Mouse (Mus musculus): Measurements from ENCODE around the gene Gm21987. TPM values are rescaled to one million over a fixed set of nuclear protein-coding genes. Genes with fewer than 3 reads are reported as not detected.
"Not testable (repeated sequence)": the region's sequence is repeated elsewhere in the genome, so short reads cannot be mapped to it uniquely, and the experiment has no call there.

The Gm21987 gene
- not detected for total RNA-seq (2021)

DNA sequence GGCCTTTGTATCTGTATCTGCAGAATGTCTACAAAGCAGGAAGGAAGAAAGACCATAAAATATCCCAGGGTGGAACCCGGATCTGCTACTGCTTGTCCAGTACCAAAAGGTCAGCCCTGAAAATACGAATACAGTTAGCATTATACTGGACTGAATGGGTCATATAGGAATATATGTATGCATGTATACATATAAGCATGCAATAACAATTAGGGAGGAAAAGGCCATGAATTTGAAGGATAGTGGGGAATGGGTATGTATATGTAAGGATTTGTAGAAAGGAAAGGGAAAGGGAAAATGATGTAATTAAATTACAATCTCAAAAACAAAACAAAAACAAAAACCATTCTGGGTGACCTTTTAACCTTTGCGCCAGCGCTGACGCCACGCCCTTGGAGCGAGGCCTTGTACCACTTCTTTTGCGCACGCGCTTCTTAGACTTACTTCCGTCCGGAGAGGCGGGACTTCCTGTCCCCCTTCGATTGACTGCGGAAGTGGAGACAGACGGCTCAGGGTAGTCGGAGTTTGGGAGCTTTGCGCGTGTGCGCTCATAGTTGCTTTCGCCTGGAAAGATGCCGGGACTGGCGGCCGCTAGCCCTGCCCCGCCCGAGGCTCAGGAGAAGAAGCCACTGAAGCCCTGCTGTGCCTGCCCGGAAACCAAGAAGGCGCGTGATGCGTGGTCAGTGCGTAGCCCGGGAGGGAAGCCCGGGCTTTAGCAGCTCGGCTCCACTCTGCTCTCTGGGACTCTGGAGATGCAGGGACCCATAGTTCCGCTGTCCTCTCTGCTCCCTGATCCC is at the start of gene Gm21987, which contains the start of gene Cox17:
Gm21987 (plus strand) TSS at position 512 of the 797 bp plus-strand sequence.
Cox17 (plus strand) TSS at position 463 of the 797 bp plus-strand sequence.
- intact Hi-C loops (cut with DNase I): loop anchor here (5.0 kb wide), 1 partner anchor 161 kb away; no protein-coding TSS in a partner anchor
- peak; percentile 91 for DNase-seq

GRCm38 (mm10) chr16:38298410-38298809 is 48.4 kb upstream of the Gm21987 start:
- intact Hi-C loops (cut with DNase I): no loop called here
- DNase-seq: no peak

DNA sequence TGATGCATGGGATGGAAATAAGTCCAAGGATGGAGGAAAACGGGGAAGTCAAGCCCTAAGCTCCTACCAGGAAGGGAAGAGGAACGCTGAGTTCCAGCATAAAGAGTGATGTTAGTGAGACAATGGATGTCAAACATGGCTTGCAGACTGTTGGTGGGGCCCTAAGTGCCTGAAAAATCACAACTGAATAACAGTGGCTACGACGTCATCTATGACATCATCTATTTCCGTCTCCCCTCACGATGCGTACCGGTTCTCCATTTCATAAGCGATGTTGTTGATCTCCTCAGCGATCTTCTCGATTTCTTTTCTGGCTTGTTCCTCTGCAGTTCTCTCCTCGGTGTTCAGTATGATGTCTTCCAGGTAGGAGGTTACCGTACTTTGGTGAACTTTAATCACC is 44.5 kb upstream of the Gm21987 start:
- DNase-seq: no peak
- intact Hi-C loops (cut with DNase I): no loop called here

DNA sequence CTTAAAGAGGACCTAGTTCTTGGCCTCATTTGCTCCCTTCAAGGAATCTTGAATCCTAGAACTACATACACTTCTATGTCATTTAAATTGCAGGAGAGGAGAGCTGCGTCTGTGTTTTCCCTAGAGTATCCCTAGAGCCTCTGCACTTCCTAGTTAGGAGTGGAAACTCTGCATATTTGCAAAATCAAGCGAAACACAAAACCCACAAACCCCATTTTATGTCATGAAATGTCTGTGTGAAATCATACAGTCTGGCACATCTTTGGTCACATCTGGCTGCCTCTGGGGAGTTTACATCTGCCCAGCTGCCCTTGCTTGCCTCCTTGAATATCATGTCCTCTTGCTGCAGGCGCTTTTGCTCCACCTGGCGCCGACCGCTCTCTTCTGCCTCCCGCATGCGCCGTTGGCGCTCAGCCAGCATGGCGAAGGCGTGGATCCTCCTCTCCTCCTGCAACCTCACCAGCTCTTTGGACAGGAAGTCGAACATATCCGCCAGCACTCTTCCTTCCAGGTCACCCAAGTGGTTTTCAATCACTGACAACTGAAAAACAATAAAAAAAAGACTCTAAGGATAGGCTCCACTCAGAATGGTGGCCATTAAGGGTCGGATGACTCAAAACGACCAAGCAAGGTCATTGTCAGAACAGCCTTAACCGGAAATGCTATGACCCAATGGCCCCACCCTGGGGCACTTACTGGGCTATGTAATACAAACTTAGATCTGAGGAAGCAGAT is 42.2 kb upstream of the Gm21987 start:
- peak; percentile 8 for DNase-seq
- intact Hi-C loops (cut with DNase I): no loop called here

DNA sequence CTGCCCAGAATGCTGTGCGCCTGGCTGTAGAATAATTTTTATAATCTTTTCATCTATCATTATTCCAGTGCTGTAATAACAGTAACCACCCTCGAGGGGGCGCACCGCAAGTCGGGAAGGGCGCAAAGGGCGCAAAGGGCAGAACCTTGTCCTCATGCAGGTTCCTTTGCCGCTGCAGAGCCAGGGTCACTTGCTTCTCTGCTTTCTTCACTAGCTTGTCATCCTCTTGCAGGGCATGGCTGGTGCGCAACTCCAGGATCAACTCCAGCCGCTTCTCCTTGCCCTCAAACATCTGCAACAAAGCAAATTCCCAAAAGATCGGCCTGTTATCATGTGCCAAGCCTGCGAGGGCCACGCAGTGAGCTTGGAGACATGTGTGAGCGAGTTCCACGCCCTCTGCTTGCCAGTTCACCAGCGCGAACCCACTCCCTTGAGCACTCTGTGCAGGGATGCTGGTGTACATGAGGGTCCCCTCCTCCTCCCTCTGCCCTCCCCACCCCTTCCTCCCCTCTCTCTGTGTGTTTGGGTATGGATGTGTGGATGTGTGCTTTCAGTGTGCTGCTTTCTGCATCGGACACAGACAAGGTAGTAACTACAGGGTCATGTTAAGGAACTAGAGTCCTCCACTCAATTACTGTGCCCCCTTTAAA is 40.1 kb upstream of the Gm21987 start:
- DNase-seq: peak; percentile 4

DNA sequence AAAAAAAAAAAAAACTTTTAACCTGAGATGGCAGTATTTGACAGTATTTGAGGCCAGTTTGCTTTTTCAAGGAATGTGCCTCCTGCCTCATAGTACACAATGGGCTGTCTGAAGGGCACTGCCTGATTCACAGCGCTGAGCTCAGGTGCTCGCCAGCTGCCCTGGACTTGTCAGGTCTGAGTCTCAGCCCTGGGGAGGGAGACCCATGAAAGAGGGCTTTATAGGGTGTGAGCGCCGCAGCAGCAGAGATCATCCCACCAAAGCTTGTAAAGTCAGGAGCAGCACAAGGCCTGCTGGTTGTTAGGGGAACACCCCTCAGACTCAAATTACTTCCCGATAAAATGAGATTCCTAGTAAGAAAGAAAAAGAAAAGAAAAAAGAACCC is 39.6 kb upstream of the Gm21987 start:
- intact Hi-C loops (cut with DNase I): no loop called here
- DNase-seq: no peak

More for the DNA sequence above, 40.1 kb upstream of the Gm21987 start:
- intact Hi-C loops (cut with DNase I): no loop called here

DNA sequence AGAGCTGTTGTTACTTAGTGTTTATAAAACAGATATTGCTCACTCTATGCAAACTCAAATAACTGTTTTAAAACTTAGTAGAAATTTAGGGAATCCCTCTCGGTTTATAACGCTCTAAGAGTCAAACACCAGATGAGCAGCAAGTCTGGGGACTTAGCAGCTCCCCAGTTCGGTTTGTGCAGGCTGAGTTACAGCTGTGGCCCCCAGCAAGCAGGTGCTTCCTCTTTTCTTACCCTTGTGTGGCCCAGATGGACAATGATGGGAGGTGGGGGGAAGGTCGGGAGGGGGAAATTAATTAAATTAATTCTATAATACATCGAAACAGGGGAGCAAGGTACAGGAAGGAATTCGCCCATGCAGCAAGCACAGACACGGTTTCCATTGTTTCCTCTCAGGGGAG is 39.2 kb upstream of the Gm21987 start:
- no peak for DNase-seq
- intact Hi-C loops (cut with DNase I): no loop called here

DNA sequence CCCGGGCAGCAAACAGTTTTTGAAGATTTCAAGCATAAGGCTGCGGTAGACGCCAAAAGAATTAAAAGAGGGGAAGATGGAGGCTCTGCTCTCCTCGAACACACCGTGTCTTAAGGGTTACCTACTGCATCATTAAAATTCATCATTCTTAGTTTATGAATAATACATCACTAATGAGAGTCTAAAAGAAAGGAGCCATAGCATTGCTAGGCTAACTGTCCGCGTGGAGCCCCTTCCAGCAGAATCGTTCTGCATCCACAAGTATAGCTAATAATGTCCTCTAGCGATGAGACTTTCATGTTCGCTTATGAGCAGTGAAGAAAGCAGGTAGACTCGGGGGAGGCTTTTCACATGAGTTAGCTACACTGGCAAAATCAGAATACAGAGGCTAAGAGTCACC is 38.6 kb upstream of the Gm21987 start:
- intact Hi-C loops (cut with DNase I): no loop called here
- no peak for DNase-seq

- intact Hi-C loops (cut with DNase I): no loop called here
- DNase-seq: no peak
Observed at GRCm38 (mm10) chr16:38318492-38318891, 28.3 kb upstream of the Gm21987 start.

- DNase-seq: no peak
- intact Hi-C loops (cut with DNase I): no loop called here
Observed at GRCm38 (mm10) chr16:38319087-38319486, 27.8 kb upstream of the Gm21987 start.

DNA sequence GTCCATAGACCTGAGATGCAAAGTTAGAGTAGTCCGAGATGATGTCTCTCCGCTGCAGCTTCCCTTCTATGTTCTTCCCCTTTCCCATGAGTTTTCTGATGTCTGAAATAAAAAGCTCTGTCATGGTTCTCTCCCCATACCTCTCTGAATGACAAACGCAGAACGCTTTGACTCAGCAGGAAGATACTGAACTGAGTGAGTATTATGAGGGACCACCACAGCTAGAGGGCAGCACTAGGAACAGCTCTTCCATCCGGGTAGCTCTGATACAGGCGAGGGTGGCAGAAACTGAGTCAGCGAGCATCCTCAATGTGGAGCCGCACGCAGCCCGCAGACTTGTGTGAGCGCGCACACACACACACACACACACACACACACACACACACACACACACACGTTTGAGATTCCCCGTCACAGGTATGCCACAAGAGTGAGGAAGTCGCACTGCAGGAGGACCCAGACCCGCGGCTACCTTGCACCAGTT is 25.3 kb upstream of the Gm21987 start:
- intact Hi-C loops (cut with DNase I): no loop called here
- DNase-seq: peak; percentile 63

- no peak for DNase-seq
- intact Hi-C loops (cut with DNase I): no loop called here
Observed at GRCm38 (mm10) chr16:38324311-38324710, 22.5 kb upstream of the Gm21987 start.

DNA sequence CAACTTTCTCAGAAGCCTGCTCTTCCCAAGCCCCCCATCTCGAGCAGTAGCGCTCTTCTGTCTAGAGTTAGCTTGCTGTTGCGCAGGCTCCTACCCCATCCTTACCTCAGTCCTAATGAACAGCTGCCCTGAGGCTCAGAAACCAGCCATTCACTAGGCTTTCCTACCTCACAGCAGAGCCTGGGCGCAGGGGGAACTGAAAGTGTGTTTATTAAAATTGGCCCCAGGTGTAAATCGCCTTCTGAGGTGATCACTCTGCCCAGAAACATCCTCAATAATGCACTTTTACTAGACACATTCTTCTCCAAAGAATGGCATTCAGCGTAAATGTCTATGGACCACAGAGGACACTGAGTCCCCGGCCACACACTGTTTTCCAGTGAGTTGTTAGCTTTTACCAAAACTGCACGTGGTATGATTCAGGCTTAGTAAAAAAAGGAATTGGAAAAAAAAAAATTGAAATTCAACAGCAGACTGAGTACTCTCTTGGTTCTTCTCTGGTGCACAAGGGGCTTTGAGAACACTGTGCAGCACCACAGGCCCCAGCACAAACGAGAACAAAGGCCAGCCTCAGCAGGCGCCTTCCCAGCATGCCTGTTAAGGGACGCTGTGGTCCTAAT is 20.0 kb upstream of the Gm21987 start:
- intact Hi-C loops (cut with DNase I): no loop called here
- DNase-seq: no peak

GRCm38 (mm10) chr16:38329340-38329739 is 17.5 kb upstream of the Gm21987 start:
- no peak for DNase-seq
- intact Hi-C loops (cut with DNase I): no loop called here

DNA sequence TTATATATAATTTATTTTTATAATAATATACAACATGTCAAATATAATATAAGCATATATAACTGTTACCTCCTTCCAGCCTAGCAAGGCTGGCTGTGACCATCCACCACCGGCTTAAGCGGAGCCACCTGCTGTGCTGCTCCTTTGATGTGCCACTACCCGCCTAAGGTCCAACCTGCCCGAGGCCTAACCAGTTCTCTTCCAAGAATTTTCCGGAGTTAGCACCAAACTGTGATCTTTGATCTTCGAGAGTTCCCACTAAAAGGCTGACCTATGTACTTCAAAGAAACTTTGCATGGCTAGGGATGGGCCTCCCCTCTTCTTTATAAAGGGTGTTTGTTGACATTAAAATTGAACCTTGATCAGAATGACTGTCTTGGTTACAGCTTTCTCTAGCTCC is 12.4 kb upstream of the Gm21987 start:
- no peak for DNase-seq
- intact Hi-C loops (cut with DNase I): no loop called here

- DNase-seq; intact Hi-C loops (cut with DNase I): not testable (repeated sequence)
Observed at GRCm38 (mm10) chr16:38338077-38338476, 8.8 kb upstream of the Gm21987 start.

- DNase-seq: peak; percentile 79
- intact Hi-C loops (cut with DNase I): no loop called here
Observed at GRCm38 (mm10) chr16:38341396-38342324, 5.2 kb upstream of the Gm21987 start, which contains the start of gene Maats1. Maats1 (minus strand) TSS chr16:38342143.

DNA sequence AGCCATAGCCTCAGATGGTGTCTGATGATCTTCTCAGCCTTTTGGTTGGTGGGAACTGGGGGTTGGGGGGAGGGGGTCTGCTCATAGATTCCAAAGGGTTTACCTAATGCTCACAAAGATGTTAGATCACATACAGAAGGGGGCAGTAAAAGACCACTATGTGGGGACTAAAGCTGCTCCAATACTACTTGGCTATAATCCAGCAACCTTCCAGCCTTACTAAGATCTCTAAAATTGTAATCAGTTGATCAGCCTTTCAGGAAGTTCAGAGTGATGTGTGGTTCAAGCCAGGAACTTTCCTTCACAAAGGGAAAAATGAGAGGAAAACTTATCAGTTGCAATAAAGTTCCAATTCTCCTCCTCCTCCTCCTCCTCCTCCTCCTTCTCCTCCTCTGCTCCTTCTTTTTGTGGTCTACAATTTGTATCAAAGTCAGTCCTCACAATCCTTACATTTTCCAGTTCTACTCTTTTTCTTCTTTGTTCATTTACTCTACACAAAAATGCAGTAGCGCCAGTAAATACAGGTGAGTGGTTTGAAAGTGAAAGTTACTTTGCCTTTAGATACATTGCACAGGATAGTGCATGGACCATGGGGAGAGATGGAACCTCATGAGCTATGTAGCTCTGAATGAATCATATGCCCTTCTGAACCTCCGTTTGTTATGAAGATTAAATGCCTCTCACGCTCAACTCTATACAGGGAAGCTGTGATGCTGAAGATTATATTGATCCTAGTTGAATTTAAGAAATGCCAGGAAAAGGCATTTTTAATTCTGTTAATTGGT is 1.7 kb upstream of the Gm21987 start:
- DNase-seq: peak; percentile 23
- intact Hi-C loops (cut with DNase I): loop anchor here (5.0 kb wide), 1 partner anchor 162 kb away; no protein-coding TSS in a partner anchor

GRCm38 (mm10) chr16:38347588-38347987 is 748 bp downstream of the Gm21987 start:
- DNase-seq: no peak
- intact Hi-C loops (cut with DNase I): loop anchor here (5.0 kb wide), 1 partner anchor 160 kb away; no protein-coding TSS in a partner anchor
